Mouse (Mus musculus) kidney, adult 2 months (tissue): ENCODE data around the gene Vav3. TPM values are rescaled to one million over a fixed set of nuclear protein-coding genes. Genes with fewer than 3 reads are reported as not detected.

Experiments
- DNase-seq: peaks from one replicate; pipeline ENCODE4 v3.0.0; 2021
- H3K27ac ChIP-seq: fragments of 200-500 bp; 2 replicates; pipeline ENCODE4 v1.5.1; 2012; ENCODE audit warnings: low read depth, low read length, control low read depth, inconsistent platforms; ENCODE audit not compliant: insufficient read depth
- H3K27me3 ChIP-seq: fragments of 200-500 bp; replicated peaks from 2 replicates; pipeline ENCODE4 v1.6.1; 2012; ENCODE audit warnings: mild to moderate bottlenecking, moderate library complexity, low read length, inconsistent platforms; ENCODE audit not compliant: control insufficient read depth, insufficient read depth
- H3K36me3 ChIP-seq: fragments of 200-500 bp; 2 replicates; pipeline ENCODE4 v1.6.1; 2012; ENCODE audit warnings: mild to moderate bottlenecking, moderate library complexity, low read length, inconsistent platforms; ENCODE audit not compliant: control insufficient read depth, insufficient read depth
- H3K4me1 ChIP-seq: fragments of 200-500 bp; 2 replicates; pipeline ENCODE4 v1.6.1; 2011; ENCODE audit warnings: low read length; ENCODE audit not compliant: control insufficient read depth, insufficient read depth
- H3K4me3 ChIP-seq: fragments of 200-500 bp; 2 replicates; pipeline ENCODE4 v1.5.1; 2011; ENCODE audit warnings: mild to moderate bottlenecking, low read depth, low read length, control low read depth; ENCODE audit not compliant: insufficient read depth
- CTCF ChIP-seq: fragments of 200-500 bp; conservative IDR thresholded peaks from 2 replicates; pipeline ENCODE4 v1.5.1; 2011; ENCODE audit warnings: low read depth, mild to moderate bottlenecking, control low read depth, low read length, moderate library complexity, mixed read lengths; ENCODE audit not compliant: insufficient read depth, insufficient read length
- POLR2A ChIP-seq: fragments of 200-500 bp; IDR thresholded peaks from one replicate; pipeline ENCODE4 v1.6.1; 2011; ENCODE audit warnings: low read depth, low read length, control low read depth
- WGBS: fragments of 180-500 bp; shearing (Covaris S2); methylation state at CpG from one replicate; pipeline ENCODE4 v1.1.7; 2018; 5-methylcytosine and 5-hydroxymethylcytosine counted together
- polyA plus RNA-seq: library from polyadenylated mRNA; depleted of rRNA; stranded (reverse); fragments of >200 nt; gene quantifications from 2 replicates; pipeline ENCODE4 v1.2.3, GENCODE M21; 2012

Gene Vav3
- polyA plus RNA-seq, 1 experiment, result 6.8 TPM

GRCm38 (mm10) chr3:109574161-109574560, 233.7 kb downstream of the Vav3 start:
- H3K4me1 ChIP-seq, result peaks cover 32% of the 10 kb centered on the region
- DNase-seq, result no peak
- WGBS, result 57% methylated on average over 6 of the region's 6 CpGs
- H3K4me3 ChIP-seq, result peak overlapping the region; percentile 58
- H3K27ac ChIP-seq, result peak overlapping the region; percentile 99
- no peaks in the 10 kb centered on the region for H3K27me3 ChIP-seq
- no peak for TF ChIP-seq CTCF
- no peak for TF ChIP-seq POLR2A
- H3K36me3 ChIP-seq, result no peaks in the 10 kb centered on the region

GRCm38 (mm10) chr3:109578347-109578746, 237.9 kb downstream of the Vav3 start:
- H3K36me3 ChIP-seq, result no peaks in the 10 kb centered on the region
- 43% methylated on average over 3 of the region's 3 CpGs for WGBS
- no peak for TF ChIP-seq CTCF
- TF ChIP-seq POLR2A, result no peak
- H3K4me1 ChIP-seq, result peaks cover 22% of the 10 kb centered on the region
- peak overlapping the region; percentile 94 for H3K27ac ChIP-seq
- no peaks in the 10 kb centered on the region for H3K27me3 ChIP-seq
- H3K4me3 ChIP-seq, result no peak overlapping the region
- peak; percentile 90 for DNase-seq

GRCm38 (mm10) chr3:109578983-109579382, 238.5 kb downstream of the Vav3 start:
- H3K27me3 ChIP-seq, result no peaks in the 10 kb centered on the region
- TF ChIP-seq CTCF (no peak), POLR2A (no peak)
- H3K36me3 ChIP-seq, result no peaks in the 10 kb centered on the region
- DNase-seq, result no peak
- H3K4me1 ChIP-seq, result peaks cover 17% of the 10 kb centered on the region
- no peak overlapping the region for H3K4me3 ChIP-seq
- 27% methylated on average over 7 of the region's 7 CpGs for WGBS
- H3K27ac ChIP-seq, result peak overlapping the region; percentile 94

DNA sequence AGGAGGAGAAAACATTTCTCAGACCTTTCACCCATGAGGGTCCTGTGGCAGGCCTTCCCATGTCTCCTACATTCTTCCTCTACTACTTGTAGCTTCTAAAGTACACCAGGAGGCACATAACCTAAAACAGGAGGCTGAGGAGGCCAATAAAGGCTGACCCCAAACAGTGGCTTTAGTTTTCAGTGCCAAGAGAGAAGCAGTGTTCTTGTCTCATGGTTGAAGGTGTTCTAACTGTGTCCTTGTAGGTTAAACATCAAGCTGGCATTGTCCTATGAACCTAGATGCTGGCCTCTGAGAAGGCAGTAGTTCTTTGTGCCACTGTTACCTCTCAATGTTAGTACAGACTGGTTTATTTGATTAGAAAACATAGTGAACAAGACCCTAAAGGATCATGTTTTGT, 245.5 kb downstream of the Vav3 start:
- peak; percentile 62 for DNase-seq
- no peaks in the 10 kb centered on the region for H3K27me3 ChIP-seq
- TF ChIP-seq POLR2A (no peak), CTCF (no peak)
- H3K27ac ChIP-seq, result peak overlapping the region; percentile 60; the same call in 1 of the 2 replicates
- H3K4me3 ChIP-seq, result no peak overlapping the region
- peaks cover 4% of the 10 kb centered on the region; the same call in 1 of the 2 replicates for H3K4me1 ChIP-seq
- no peaks in the 10 kb centered on the region for H3K36me3 ChIP-seq

DNA sequence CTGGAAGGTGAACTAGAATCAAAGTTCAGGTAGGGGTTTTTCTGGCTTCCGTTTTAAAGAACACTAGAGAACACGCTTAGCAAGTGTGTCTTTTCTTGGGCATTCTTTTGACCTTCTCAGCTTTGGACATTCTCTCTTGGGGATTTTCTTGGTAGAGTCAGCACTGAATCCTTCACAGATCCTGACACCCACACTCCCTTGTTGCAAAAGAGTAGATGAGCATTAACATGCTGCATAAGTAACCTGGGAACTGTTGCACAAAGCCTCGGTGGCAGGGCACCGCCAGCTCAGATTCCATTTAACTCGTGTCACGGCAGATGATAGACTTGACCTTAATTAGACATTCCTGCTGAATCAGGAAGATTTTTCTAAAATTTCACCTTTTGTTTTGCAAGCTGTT, 252.5 kb downstream of the Vav3 start:
- Histone ChIP-seq H3K27ac (peak overlapping the region; percentile 16; the same call in 1 of the 2 replicates), H3K4me1 (peaks cover 3% of the 10 kb centered on the region; the same call in 1 of the 2 replicates), H3K36me3 (no peaks in the 10 kb centered on the region), H3K27me3 (no peaks in the 10 kb centered on the region), H3K4me3 (no peak overlapping the region)
- 47% methylated on average over 6 of the region's 6 CpGs for WGBS
- DNase-seq, result no peak
- TF ChIP-seq POLR2A (no peak), CTCF (no peak)

DNA sequence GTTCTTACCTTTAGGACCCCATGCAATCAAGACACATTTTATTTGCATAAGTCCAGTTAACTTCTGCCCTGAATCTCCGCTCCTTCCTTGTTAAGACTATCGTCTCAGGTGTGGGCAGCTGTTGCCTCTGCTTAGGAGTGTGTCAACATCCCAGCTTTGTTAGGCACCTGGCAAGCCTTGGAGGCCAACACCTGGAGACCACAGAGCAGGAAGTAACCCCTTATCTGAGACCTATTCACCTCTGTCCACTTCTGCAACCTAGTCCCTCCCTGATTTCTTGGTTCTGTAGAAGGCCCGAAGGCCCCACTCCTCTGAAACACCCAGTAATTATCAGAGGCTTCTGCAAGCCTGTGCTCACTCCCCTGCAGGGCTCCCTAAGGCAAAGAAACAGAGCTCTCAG, 255.6 kb downstream of the Vav3 start:
- Histone ChIP-seq H3K36me3 (no peaks in the 10 kb centered on the region), H3K27ac (no peak overlapping the region), H3K4me1 (peaks cover 3% of the 10 kb centered on the region; the same call in 1 of the 2 replicates), H3K4me3 (no peak overlapping the region), H3K27me3 (no peaks in the 10 kb centered on the region)
- DNase-seq, result no peak
- WGBS, result 67% methylated on average over 3 of the region's 3 CpGs
- no peak for TF ChIP-seq POLR2A
- no peak for TF ChIP-seq CTCF

GRCm38 (mm10) chr3:109600699-109601451, 260.4 kb downstream of the Vav3 start:
- H3K4me3 ChIP-seq, result no peak overlapping the region
- 79% methylated on average over 4 of the region's 4 CpGs for WGBS
- TF ChIP-seq CTCF (no peak), POLR2A (no peak)

DNA sequence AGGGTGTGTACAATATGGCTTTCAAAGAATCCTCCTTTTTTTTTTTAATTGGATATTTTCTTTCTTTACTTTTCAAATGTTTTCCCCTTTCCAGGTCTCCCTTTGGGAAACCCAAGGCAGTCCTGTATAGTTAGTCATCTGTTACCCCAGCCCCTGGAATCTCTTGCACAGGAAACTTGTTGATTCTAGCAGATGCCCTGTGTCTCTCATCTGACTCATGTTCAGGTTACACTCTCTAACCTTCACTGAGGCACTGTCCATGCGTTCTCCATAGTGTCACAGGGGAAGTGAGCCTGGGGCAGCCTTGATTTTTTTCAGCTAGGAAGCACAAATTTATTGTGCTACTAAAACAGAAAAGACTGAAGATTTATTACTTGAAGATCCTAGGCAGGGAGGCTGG, 262.3 kb downstream of the Vav3 start:
- no peak overlapping the region for H3K27ac ChIP-seq
- no peak for DNase-seq
- H3K4me3 ChIP-seq, result no peak overlapping the region
- H3K36me3 ChIP-seq, result no peaks in the 10 kb centered on the region
- H3K4me1 ChIP-seq, result no peaks in the 10 kb centered on the region
- H3K27me3 ChIP-seq, result no peaks in the 10 kb centered on the region
- WGBS, result 53% methylated on average over 1 of the region's 1 CpGs
- no peak for TF ChIP-seq CTCF
- no peak for TF ChIP-seq POLR2A

More at GRCm38 (mm10) chr3:109600699-109601451, 260.4 kb downstream of the Vav3 start:
- Histone ChIP-seq H3K27ac (no peak overlapping the region), H3K36me3 (no peaks in the 10 kb centered on the region), H3K4me1 (no peaks in the 10 kb centered on the region), H3K27me3 (no peaks in the 10 kb centered on the region)
- DNase-seq, result no peak
